Mouse (Mus musculus): ENCODE data around the gene Ifitm6.

DNA sequence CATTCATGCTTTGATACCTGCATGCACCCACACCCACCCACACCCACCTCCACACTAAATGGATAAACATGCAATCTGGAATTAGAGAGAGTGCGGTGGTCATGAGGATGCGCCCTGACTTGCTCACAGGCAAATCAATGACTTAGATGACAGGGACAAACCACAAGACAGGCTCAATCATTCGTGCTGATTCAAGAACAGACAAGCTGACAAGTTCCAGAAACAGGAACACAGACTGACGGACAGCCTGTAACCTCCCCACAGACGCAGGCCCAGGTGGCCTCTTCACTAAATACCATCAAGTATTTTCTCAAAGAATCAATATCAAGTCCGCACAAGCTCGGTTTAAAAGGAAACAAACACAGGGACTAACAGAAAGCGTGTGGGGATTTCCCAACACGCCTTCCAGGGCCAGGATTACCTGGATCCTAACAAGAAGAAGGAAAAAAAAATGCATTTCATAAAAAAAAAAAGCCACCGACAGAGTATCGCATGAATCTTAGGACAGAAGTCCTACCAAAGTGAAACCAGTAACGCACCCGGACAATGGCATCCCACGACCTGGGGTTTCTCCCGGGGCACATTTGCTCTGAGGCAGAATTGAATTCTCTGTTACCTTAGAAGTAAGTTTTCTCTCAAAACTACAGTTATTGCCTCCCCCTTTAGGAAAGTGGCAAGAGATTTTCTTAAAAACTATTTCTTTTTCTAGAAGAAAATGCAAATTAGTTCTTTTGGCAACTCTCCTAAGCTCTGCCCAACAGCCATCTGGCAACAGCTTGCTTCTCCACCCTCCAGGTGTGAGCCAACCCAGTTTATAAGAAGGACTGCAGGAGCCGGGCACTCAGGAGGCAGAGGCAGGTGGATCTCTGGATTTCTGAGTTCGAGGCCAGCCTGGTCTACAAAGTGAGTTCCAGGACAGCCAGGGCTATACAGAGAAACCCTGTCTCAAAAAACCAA lies 30.3 kb downstream of the Ifitm6 start:
- TF ChIP-seq CTCF (IDR thresholded peaks at IDR 0.05; ENCODE audit: low read depth) (no peak), EP300 (IDR thresholded peaks at IDR 0.05; ENCODE audit: low read depth) (no peak)

Data from liver, postnatal 0 days (tissue).